Mouse (Mus musculus) B cell, adult (primary cell): ENCODE data around the gene Vmn2r49. TPM values are rescaled to one million over a fixed set of nuclear protein-coding genes. Genes with fewer than 3 reads are reported as not detected.

Experiments used
- total RNA-seq: library from RNA; stranded (reverse); gene quantifications from 4 replicates; pipeline ENCODE4 v1.2.4, GENCODE M21; 2023; ENCODE audit not compliant: inconsistent age

Gene Vmn2r49
- not detected in 4 replicates for total RNA-seq

DNA sequence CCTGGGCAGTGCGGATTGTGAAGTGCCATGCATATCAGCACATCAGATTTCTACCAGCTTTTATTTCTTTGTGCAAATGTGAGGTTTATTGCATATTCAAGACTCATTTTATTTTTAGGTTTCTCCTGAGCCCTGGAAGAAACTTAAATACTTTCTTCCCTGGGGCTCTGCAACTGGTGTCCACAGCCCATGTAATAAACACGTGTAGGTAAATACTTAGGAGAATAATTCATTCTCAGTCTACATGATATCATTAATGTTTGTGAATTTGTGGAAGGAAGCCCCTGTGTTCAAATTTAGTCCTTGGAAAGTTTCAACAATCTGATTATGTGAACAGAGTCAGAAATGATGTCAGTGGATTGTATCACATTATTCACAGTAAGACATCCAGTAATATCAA lies at the start of gene Vmn2r49:
Vmn2r49 (minus strand) TSS at position 101 of the 400 bp plus-strand sequence.

DNA sequence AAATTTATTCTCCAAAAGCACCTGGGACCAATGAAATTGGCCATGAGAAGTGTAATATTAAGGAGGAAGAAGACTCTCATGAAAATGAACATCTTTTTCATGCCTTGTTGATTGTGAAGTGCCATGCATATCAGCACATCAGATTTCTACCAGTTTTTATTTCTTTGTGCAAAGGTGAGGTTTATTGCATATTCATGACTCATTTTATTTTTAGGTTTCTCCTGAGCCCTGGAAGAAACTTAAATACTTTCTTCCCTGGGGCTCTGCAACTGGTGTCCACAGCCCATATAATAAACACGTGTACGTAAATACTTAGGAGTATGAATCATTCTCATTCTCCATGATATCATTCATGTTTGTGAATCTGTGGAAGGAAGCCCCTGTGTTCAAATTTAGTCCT lies 38.6 kb downstream of the Vmn2r49 start, which contains the start of gene Vmn2r48:
Vmn2r48 (minus strand) TSS at position 101 of the 400 bp plus-strand sequence.

Other genes with a start within 250 kb of the Vmn2r49 start
- not detected in 4 replicates for gene Vmn2r46, start 221.7 kb downstream of the Vmn2r49 start, total RNA-seq
- not detected in 4 replicates for gene Vmn2r47, start 150.9 kb downstream of the Vmn2r49 start, total RNA-seq
- not detected in 4 replicates for gene Vmn2r48, start 38.7 kb downstream of the Vmn2r49 start, total RNA-seq
- gene Vmn2r50, start 61.0 kb upstream of the Vmn2r49 start, total RNA-seq = not detected in 4 replicates
- gene Vmn2r51, start 113.5 kb upstream of the Vmn2r49 start, total RNA-seq = not detected in 4 replicates
- 0.06 to 0.16 TPM (median 0.09 TPM) in 3 of 4 replicates, not detected in the other for gene Vmn2r52, start 184.3 kb upstream of the Vmn2r49 start, total RNA-seq